Mouse (Mus musculus): ENCODE measurements at regions not wholly inside any gene's neighbourhood (a gene's known extent, or its start where the extent isn't known, plus 50 kb on each side); places are given as distances from the start of the nearest gene placed in this dataset.

- DNase-seq (ENCODE audit: low read depth, low spot score): no peak
Measured at GRCm38 (mm10) chr1:76644895-76645294, 870.0 kb downstream of the Epha4 start.

DNA sequence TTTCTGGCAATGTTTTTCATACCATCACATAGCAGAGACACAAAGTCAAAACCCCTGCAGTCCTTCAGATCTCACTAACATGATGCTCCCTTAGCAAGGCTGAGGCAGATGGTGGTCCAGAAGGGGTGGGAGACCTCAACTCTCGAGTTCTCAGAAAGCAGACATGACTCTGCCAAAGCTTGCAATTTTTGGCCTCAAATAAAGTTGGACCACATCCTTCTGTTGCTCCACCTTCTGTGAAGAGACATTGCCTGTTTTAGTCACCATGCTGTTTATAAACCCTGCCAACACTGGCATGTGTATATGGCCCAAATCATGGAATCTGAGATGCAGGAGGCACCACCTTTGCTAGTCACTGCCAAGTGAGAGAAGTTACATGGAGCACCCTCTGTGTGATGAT, 860.1 kb downstream of the Epha4 start:
- no peak for DNase-seq (ENCODE audit: low read depth, low spot score)

DNA sequence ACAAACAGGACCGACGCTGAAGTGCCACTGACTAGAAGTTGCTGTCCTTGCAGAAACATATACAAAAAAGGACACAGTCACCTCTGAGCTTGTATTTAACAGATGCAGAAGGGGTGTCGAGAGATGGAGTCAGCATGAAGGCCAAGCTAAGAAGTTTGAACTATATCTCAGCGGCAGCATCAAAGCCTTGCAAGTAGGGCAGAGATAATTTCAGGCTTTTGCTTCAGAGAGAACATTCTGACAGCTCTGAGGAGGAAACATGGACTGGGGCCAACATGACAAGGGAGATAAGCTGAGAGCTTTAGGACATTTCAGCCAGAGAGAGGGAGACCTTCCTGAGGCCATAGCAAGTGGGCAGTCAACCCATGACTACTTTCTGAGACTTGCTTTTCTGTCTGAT, 856.7 kb downstream of the Epha4 start:
- DNase-seq (ENCODE audit: low read depth, low spot score): no peak

GRCm38 (mm10) chr1:76660146-76660545, 854.7 kb downstream of the Epha4 start:
- no peak for DNase-seq (ENCODE audit: low read depth, low spot score)

- DNase-seq (ENCODE audit: low read depth, low spot score): no peak
Measured at GRCm38 (mm10) chr1:76664381-76664780, 850.5 kb downstream of the Epha4 start.

DNA sequence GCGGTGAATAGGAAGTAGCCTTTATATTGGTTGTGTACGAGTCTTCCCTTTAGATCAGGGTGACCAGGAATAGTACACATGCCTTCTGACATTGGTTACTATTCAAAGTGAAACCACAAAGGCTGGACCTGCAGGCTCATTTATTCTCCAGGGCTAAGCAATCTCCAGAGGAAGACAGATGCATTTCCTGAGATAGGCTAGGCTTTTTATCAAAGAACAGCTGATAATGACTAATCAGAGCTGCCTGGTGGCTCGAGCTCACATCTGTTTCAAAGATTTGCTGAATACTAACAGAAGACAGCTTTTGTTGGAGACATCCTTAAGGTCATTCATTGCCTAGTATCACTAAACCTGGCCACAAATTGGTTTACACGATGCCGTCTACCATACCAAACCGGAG, 838.1 kb downstream of the Epha4 start:
- no peak for DNase-seq (ENCODE audit: low read depth, low spot score)

DNA sequence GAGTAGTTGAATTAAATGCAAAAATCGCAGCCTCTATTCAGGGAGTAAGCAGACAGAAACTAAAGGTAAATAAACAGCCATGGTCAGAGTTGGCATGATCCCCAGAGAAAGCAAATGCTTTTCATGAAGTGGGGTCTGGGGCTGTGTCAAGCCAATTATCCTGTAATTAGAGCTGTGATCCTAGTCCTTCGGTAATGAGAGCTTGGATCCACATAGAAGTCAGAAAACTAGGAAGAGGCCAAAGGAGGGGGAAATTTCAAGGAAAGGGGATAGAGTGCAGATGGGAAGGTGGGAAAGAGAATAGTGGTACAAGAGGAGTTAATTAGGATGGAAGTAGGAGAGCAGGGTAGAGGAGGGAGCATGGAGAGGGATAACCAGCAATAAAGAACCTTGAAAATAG, 809.3 kb downstream of the Epha4 start:
- no peak for DNase-seq (ENCODE audit: low read depth, low spot score)

DNA sequence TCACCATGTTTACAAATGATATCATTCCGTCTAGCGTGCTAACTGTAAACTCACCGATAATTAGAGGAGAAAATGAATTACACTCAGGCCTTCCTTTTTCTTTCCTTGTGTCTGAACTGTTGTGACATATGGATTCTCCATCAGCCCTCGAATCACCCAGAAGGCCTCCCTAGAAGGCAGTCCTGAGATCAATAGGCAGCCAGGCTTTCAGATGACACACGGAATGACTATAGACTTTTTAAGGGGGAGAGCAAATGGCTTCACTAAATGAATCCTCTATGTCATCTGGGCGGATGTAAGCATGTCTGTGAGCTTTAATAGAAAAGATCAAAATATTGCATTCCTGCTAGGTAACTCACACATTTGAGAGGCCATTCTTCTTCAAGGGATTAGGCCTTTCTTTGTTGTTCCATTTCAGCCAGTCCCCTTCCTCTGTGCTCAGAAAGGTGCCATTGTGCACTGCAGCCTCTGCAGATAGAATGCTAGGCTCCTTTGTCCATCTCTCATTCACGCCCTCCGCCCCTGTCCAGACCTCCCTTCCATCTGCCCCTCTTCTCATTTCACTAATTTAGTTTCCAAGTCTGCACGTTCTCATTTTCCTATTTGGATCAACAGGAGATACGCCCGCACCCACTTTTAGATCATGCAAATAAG, 797.1 kb downstream of the Epha4 start:
- no peak for DNase-seq (ENCODE audit: low read depth, low spot score)

GRCm38 (mm10) chr1:76724453-76724852, 790.4 kb downstream of the Epha4 start:
- DNase-seq (ENCODE audit: low read depth, low spot score): no peak

GRCm38 (mm10) chr1:76737003-76737402, 777.9 kb downstream of the Epha4 start:
- DNase-seq (ENCODE audit: low read depth, low spot score): no peak

DNA sequence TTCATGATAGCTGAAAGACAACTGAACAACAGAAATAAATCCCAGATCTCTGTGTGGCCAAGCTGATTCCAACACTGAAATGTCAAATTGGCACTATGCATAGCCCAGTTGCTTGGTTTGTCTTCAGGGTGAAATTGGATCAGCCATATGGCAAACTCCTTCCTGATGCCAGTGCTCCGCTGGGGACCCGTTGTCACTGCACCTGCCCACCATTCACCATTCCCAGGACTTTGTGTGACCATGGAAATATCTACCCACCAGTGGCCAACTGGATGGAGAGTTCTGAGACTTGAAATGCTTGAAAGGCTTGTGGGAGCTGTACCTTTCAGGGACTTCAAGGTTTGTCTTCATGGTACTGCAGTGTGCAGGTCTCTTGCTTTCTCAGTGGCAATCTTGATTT, 777.2 kb downstream of the Epha4 start:
- DNase-seq (ENCODE audit: low read depth, low spot score): no peak

DNA sequence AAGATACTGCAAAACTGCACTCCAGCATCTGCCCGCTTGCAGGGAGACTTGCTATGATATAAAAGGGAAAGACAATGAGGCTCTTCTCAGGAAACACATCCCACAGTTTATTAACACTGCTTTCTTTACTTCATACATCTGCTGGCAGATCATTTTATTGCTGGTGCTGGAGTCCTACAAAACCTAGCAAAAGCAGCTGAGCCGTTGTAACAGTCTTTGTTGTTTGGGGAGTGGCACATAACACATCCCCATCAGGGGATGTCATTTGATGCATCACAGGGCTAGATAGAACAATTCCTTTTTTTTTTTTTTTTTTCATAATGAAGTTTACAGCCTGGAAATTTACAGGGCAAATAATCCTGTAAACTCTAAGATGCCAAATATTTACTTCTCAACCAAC, 742.2 kb downstream of the Epha4 start:
- no peak for DNase-seq (ENCODE audit: low read depth, low spot score)

GRCm38 (mm10) chr1:76786871-76787270, 728.0 kb downstream of the Epha4 start:
- DNase-seq (ENCODE audit: low read depth, low spot score): no peak

DNA sequence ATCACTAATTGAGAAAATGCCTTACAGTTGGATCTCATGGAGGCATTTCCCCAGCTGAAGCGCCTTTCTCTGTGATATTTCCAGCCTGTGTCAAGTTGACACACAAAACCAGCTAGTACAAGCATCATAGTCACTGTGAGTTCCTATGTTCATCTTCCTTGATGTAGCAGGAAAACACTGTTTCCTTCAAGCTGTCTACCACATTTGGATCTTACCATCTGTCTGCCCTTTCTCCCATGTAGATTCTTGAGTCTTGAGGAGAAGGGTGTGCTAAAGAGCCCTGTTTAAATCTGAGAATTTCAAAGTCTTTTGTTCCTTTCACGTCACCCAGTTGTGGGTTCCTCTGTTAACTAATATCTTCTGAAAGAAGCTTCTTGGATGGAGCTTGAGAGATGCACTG, 721.5 kb downstream of the Epha4 start:
- DNase-seq (ENCODE audit: low read depth, low spot score): no peak

DNA sequence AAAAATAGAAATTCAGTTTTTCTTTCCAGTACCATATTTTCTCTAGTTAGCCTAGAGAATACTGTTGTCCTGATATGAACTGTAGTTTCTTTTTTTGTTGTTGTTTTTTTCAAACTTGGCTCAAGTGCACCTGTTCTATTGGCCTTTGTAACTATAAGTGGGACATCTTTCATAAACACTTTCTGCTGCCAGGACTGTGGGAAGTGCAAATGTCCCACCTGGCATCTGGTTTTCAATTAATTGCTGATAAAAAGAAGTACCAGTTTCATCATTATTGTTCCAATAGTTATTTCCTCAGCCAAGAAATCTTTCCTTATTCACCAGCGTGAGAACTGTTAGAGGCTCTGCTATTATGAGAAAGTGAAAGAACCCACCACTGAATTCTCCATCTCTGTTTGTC, 695.0 kb downstream of the Epha4 start:
- no peak for DNase-seq (ENCODE audit: low read depth, low spot score)

GRCm38 (mm10) chr1:76821610-76822009, 693.3 kb downstream of the Epha4 start:
- no peak for DNase-seq (ENCODE audit: low read depth, low spot score)

- no peak for DNase-seq (ENCODE audit: low read depth, low spot score)
Measured at GRCm38 (mm10) chr1:76829690-76830089, 685.2 kb downstream of the Epha4 start.

GRCm38 (mm10) chr1:76832311-76832710, 682.6 kb downstream of the Epha4 start:
- DNase-seq (ENCODE audit: low read depth, low spot score): no peak

GRCm38 (mm10) chr1:76835028-76835683, 679.7 kb downstream of the Epha4 start:
- DNase-seq (ENCODE audit: low read depth, low spot score): no peak

- DNase-seq (ENCODE audit: low read depth, low spot score): no peak
Measured at GRCm38 (mm10) chr1:76849346-76849745, 665.5 kb downstream of the Epha4 start.

GRCm38 (mm10) chr1:76866304-76866968, 648.5 kb downstream of the Epha4 start:
- DNase-seq (ENCODE audit: low read depth, low spot score): no peak

DNA sequence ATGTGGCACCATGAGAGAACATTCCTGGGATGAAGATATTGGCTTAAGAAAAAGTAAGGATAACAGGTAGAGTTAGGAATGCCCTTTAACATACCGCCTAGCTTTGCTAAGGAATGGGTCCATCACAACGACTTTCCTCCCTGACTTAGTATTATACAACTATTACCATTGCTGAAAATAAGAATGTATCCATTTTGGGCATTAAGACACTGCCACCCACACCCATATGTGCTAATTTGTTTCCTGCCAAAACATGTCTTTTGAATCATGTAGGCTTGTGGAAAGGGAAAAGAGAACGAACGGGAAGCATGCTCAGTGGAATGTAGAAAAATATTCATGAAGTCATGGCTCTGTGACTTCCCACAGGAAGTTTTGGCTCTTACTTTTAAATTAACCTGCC, 641.7 kb downstream of the Epha4 start:
- DNase-seq (ENCODE audit: low read depth, low spot score): no peak

DNA sequence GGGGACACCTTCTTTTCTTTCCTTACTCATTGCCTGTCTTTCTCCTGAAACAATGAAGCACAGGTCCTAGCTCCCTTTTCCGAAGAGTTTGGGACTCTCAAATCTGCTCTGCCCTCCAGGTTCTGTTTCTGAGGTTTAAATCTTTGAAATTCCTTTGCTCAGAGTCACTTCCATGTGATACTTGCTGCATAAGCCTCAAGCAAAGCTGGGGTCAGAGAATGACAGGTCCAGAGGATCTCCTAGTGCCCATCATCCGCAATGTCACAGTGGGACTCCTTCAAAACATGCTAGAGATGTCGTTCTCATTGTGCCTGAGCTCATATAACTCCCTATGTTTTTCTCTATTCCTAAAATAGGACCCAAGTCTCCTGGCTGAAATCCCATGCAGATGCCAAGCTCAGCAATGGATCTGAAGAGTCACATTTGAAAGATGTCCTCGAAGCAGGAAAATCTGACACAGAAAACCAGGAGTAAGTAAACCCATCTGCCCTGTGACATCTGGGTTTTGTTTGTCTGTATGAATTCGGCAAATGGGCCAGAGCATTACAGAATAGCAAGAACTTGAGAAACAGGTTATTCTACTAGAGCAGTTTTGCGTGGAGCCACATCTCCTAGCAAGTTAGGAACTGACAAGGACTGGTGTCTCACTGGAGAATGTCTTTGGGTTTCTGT, 634.6 kb downstream of the Epha4 start:
- DNase-seq (ENCODE audit: low read depth, low spot score): no peak
